Mouse (Mus musculus): ENCODE data around the gene Col15a1. TPM values are rescaled to one million over a fixed set of nuclear protein-coding genes. Genes with fewer than 3 reads are reported as not detected.

The Col15a1 gene
- polyA plus RNA-seq, 1 experiment from 2014 or later = 6.4 TPM

DNA sequence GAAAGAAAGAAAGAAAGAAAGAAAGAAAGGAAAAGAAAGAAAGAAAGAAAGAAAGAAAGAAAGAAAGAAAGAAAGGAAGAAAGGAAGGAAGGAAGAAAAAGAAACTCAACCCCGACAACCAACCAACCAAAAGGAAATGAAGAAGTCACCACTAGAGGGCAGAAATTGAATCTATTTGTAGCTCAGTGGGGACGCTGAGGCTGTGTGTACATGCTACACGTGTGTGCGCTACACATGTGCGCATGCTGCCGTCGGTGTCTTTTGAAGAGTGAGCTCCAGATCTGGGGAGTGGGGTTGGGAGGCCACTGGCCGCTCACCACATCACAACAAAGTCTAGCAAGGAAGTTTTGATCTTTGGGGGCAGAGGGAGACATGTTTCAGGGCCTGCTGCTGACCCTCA, 38.9 kb downstream of the Col15a1 start:
- Histone ChIP-seq H3K4me1 (peaks cover 30% of the 10 kb centered on the region), H3K27ac (replicated peaks) (no peak overlapping the region), H3K4me3 (no peak overlapping the region), H3K36me3 (no peaks in the 10 kb centered on the region), H3K9ac (no peak overlapping the region), H3K4me2 (no peak overlapping the region), H3K27me3 (replicated peaks) (no peaks in the 10 kb centered on the region), H3K9me3 (no peaks in the 10 kb centered on the region)
- 54% methylated on average over 8 of the region's 8 CpGs for WGBS
- no peak for ATAC-seq (ENCODE audit: extremely low read depth, insufficient number of reproducible peaks, low FRiP score, low TSS enrichment)

DNA sequence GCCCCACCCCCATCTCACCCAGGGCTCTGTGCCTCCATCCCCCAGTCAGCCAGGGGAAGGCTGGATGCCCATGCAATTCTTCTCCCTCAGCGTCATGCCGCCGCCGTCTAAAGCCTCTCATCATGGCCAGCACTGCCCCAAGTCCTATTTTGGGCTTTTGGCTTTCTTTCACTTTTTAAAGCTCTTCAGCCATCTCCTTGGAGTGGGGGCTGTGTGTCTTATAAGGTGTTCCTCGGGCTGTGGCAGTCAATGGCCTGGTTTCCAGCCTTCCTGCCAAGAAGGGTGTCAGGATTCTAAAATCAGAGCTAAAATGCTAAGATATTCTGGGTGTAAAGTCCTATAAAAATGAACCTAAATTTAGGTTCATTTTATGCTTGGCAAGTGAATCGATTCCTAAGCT, 39.6 kb downstream of the Col15a1 start:
- Histone ChIP-seq H3K36me3 (0 out of 2 replicates have a peak, but pooled peaks cover under 1% of the 10 kb centered on the region), H3K27me3 (replicated peaks) (no peaks in the 10 kb centered on the region), H3K4me1 (peaks cover 35% of the 10 kb centered on the region), H3K4me2 (no peak overlapping the region), H3K9ac (peak overlapping the region; percentile 33; the same call in 1 of the 2 replicates), H3K27ac (replicated peaks) (0 out of 2 replicates have a peak overlapping the region, but pooled peaks have one; percentile 29), H3K4me3 (no peak overlapping the region), H3K9me3 (peaks cover 2% of the 10 kb centered on the region; the same call in 1 of the 2 replicates)
- ATAC-seq (ENCODE audit: extremely low read depth, insufficient number of reproducible peaks, low FRiP score, low TSS enrichment) = no peak
- WGBS = 72% methylated on average over 6 of the region's 6 CpGs

DNA sequence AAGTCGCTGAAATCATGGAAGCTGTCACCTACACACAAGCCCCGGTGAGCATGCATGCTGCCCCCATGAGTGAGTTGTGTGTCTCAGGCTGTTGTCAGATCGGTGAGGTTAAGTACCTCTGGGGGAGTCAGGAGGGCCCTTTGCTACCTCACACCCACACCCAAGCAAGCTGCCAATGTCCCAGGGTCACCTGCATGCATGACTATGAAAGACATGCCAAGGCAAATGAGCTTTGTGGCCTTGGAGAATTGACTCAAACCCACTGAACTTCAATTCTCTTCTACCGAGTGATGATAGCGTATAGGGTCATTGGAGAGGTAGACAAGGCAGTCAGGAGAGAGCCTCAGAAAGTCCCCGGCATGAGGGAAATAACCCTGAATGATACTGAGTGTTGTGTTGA, 41.2 kb downstream of the Col15a1 start:
- H3K27me3 ChIP-seq (replicated peaks) = no peaks in the 10 kb centered on the region
- 82% methylated on average over 6 of the region's 6 CpGs for WGBS
- 0 out of 2 replicates have a peak, but pooled peaks cover 4% of the 10 kb centered on the region for H3K36me3 ChIP-seq
- no peak for ATAC-seq (ENCODE audit: extremely low read depth, insufficient number of reproducible peaks, low FRiP score, low TSS enrichment)
- H3K4me1 ChIP-seq = peaks cover 35% of the 10 kb centered on the region
- no peak overlapping the region for H3K4me3 ChIP-seq
- no peak overlapping the region for H3K9ac ChIP-seq
- H3K27ac ChIP-seq (replicated peaks) = no peak overlapping the region
- peaks cover 5% of the 10 kb centered on the region; the same call in 1 of the 2 replicates for H3K9me3 ChIP-seq
- H3K4me2 ChIP-seq = no peak overlapping the region

DNA sequence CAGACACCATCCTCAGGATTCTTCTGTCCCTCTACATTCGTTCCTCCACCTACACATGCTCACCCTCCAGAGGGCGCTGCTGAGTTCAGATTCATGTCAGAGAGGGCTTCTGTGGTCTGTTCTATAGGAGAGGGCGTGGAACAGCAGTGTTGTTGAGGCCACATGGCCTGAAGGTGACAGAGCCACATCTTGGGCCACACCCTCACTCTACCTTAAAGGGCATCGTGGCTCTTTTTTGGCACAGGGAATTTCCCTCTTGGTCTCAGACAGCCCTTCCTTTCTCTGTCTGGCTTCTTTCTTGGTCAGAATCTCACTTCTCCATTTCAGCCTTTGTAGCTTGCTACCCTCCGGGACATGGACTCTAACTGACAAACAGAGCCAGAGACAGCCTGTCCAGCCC, 43.1 kb downstream of the Col15a1 start:
- no peak overlapping the region for H3K9ac ChIP-seq
- WGBS = 29% methylated on average over 5 of the region's 5 CpGs
- ATAC-seq (ENCODE audit: extremely low read depth, insufficient number of reproducible peaks, low FRiP score, low TSS enrichment) = no peak
- 0 out of 2 replicates have a peak, but pooled peaks cover 4% of the 10 kb centered on the region for H3K36me3 ChIP-seq
- no peak overlapping the region for H3K4me3 ChIP-seq
- no peak overlapping the region for H3K4me2 ChIP-seq
- no peaks in the 10 kb centered on the region for H3K27me3 ChIP-seq (replicated peaks)
- H3K27ac ChIP-seq (replicated peaks) = 0 out of 2 replicates have a peak overlapping the region, but pooled peaks have one; percentile 38
- H3K4me1 ChIP-seq = peaks cover 35% of the 10 kb centered on the region
- H3K9me3 ChIP-seq = peaks cover 5% of the 10 kb centered on the region; the same call in 1 of the 2 replicates

DNA sequence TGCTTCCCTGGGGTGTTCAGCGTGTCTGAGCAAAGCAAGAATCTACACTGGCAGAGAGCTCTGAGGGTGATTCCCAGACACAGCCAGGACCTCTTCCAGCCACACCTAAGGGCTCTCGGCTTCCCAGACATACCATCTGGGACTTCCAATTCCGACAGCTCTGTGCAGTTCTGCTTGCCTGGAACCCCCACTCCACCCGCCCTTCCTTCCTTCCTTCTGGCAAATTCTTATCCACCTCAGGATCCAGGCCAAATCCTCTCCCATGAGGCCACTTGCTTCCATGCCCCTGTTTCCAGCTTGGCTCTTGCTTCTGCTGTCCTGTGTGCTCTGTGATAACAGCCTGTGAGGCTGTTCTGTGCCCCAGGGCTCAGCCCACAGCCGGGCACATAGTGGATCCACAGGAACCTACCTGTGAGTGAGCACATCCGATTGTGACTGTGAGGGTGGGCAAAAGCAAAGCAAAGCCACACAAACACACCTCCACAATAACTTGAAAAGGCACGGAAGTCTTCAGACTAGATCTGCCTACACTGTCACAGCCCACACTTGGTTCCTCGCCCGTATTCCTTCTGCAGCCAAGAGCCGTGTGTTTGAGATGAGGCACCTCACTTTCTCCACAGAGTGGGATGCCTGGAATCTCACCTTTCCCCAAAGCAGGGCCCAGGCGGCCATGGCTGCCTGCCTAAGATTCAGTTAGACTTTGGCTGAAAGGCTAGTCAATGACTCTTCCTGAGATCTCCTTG, 43.9 kb downstream of the Col15a1 start:
- H3K4me2 ChIP-seq = no peak overlapping the region

DNA sequence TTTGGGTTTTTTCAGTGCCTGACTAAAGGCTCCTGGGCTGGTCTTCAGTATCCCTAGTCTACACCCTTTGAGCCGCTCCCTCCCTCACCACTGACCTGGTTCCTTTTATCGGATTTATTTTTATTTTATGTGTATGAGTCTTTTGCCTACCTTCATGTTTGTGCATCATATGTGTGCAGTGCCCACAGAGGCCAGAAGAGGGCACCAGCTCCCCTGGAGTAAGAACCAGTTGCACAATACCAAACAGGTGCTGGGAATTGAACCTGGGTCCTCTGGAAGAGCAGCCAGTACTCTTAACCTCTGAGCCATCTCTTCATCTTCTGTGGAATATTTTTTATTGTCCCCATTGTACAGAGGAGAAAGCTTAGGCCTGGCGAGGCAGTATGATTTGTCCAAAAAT, 44.7 kb downstream of the Col15a1 start:
- H3K4me1 ChIP-seq = peaks cover 27% of the 10 kb centered on the region
- 83% methylated on average over 3 of the region's 3 CpGs for WGBS
- H3K36me3 ChIP-seq = 0 out of 2 replicates have a peak, but pooled peaks cover 4% of the 10 kb centered on the region
- H3K4me2 ChIP-seq = no peak overlapping the region
- no peak overlapping the region for H3K27ac ChIP-seq (replicated peaks)
- no peak for ATAC-seq (ENCODE audit: extremely low read depth, insufficient number of reproducible peaks, low FRiP score, low TSS enrichment)
- H3K27me3 ChIP-seq (replicated peaks) = no peaks in the 10 kb centered on the region
- H3K9me3 ChIP-seq = peaks cover 5% of the 10 kb centered on the region; the same call in 1 of the 2 replicates
- no peak overlapping the region for H3K9ac ChIP-seq
- no peak overlapping the region for H3K4me3 ChIP-seq

More for the DNA sequence above, 43.9 kb downstream of the Col15a1 start:
- ATAC-seq (ENCODE audit: extremely low read depth, insufficient number of reproducible peaks, low FRiP score, low TSS enrichment) = no peak
- H3K27ac ChIP-seq (replicated peaks) = peak overlapping the region; percentile 38; the same call in 1 of the 2 replicates
- 0 out of 2 replicates have a peak, but pooled peaks cover 4% of the 10 kb centered on the region for H3K36me3 ChIP-seq
- H3K9me3 ChIP-seq = peaks cover 5% of the 10 kb centered on the region; the same call in 1 of the 2 replicates
- WGBS = 69% methylated on average over 11 of the region's 11 CpGs
- H3K4me1 ChIP-seq = peaks cover 34% of the 10 kb centered on the region
- H3K4me3 ChIP-seq = no peak overlapping the region
- no peak overlapping the region for H3K9ac ChIP-seq
- no peaks in the 10 kb centered on the region for H3K27me3 ChIP-seq (replicated peaks)

DNA sequence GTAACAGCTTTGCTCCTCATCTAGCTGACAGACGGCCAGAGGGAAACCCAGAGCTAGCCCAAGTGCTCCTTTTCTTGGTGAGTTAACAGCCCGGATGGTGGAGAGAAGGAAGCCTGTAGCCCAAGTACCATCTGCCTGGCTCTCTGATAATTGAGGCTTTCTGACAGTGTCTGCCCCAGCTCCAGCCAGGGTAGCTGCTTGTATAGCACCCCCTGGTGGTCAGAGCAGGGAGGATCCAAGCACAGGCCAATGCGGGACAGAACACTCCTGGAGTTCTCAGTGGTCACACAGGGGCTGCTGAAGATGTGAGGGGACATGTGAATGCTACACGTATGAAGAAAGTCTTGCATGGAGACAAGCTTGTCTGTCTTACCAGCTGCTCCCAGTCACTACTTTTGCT, 47.7 kb downstream of the Col15a1 start:
- Histone ChIP-seq H3K4me1 (peaks cover 14% of the 10 kb centered on the region), H3K9ac (no peak overlapping the region), H3K27me3 (replicated peaks) (peaks cover 4% of the 10 kb centered on the region; the same call in 1 of the 2 replicates), H3K4me2 (no peak overlapping the region), H3K9me3 (peaks cover 5% of the 10 kb centered on the region; the same call in 1 of the 2 replicates), H3K36me3 (0 out of 2 replicates have a peak, but pooled peaks cover 4% of the 10 kb centered on the region), H3K27ac (replicated peaks) (no peak overlapping the region), H3K4me3 (no peak overlapping the region)
- no peak for ATAC-seq (ENCODE audit: extremely low read depth, insufficient number of reproducible peaks, low FRiP score, low TSS enrichment)
- 29% methylated on average over 4 of the region's 4 CpGs for WGBS

DNA sequence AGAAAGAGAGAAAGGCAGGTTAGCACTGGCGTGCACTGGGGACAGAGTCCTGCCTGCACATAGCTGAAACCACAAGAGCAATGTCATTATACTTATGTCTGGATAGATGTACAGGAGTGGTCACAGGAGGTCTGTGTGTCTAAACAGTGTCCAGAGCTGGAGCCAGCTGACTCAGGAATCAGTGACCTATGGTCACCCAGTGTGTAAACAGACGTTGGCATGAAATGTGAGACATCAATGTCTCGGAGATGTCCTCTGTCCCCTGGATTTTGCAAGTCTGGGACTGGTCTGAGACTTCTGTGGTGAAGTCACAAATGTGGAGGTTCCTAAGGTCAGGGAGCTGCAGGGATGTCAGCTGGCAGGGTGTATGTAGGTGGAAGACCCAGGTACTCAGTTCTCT, 50.2 kb downstream of the Col15a1 start:
- no peaks in the 10 kb centered on the region for H3K9me3 ChIP-seq
- WGBS = 56% methylated on average over 3 of the region's 3 CpGs
- no peak for ATAC-seq (ENCODE audit: extremely low read depth, insufficient number of reproducible peaks, low FRiP score, low TSS enrichment)
- no peak overlapping the region for H3K4me2 ChIP-seq
- no peak overlapping the region for H3K4me3 ChIP-seq
- H3K27ac ChIP-seq (replicated peaks) = no peak overlapping the region
- H3K4me1 ChIP-seq = peaks cover 2% of the 10 kb centered on the region; the same call in 1 of the 2 replicates
- peaks cover 4% of the 10 kb centered on the region; the same call in 1 of the 2 replicates for H3K27me3 ChIP-seq (replicated peaks)
- H3K9ac ChIP-seq = no peak overlapping the region
- no peaks in the 10 kb centered on the region for H3K36me3 ChIP-seq

DNA sequence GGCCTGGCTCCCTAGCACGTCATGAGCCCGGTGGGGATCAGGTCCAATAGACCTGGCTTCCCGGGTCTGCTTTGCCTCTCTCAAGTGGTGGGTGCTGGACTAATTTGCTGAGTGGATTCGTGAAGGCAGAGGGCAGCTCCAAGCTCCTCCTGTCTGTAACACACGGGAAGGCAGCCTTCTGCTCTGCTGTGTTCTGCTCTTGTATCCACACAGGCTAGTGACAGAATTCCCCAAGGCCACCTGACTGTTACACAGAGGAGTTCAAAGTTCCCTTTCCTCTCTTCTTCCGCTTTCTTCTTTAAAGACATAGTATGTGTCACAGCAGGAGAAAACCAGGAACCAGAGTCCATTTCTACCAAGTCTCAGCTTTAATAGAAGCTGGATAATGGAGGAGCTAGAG, 53.1 kb downstream of the Col15a1 start:
- H3K9ac ChIP-seq = no peak overlapping the region
- H3K27me3 ChIP-seq (replicated peaks) = peaks cover 4% of the 10 kb centered on the region; the same call in 1 of the 2 replicates
- ATAC-seq (ENCODE audit: extremely low read depth, insufficient number of reproducible peaks, low FRiP score, low TSS enrichment) = no peak
- no peaks in the 10 kb centered on the region for H3K36me3 ChIP-seq
- WGBS = 65% methylated on average over 6 of the region's 6 CpGs
- peaks cover 6% of the 10 kb centered on the region for H3K4me1 ChIP-seq
- no peak overlapping the region for H3K27ac ChIP-seq (replicated peaks)
- H3K4me2 ChIP-seq = no peak overlapping the region
- H3K9me3 ChIP-seq = no peaks in the 10 kb centered on the region
- H3K4me3 ChIP-seq = no peak overlapping the region

DNA sequence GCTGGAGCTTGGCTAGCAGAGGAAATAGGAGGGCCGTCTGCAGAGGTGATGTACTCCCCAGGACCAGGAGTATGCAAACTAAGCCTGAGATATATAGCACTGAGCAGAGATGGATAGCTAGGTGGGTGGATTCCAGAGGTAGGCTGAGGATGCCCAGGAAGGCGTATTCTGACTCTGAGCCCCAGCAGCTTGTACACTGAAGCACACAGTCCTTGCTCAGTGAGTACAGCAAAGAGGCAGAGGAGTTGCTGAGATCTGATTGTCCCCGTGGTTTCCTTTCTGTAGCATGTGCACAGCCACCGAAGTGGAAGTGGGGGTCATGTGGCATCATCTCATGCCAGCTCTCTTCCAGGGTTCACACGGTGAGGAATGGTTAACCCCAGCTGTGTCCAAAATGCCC, 54.0 kb downstream of the Col15a1 start:
- no peak for ATAC-seq (ENCODE audit: extremely low read depth, insufficient number of reproducible peaks, low FRiP score, low TSS enrichment)
- H3K36me3 ChIP-seq = no peaks in the 10 kb centered on the region
- no peak overlapping the region for H3K4me3 ChIP-seq
- 62% methylated on average over 5 of the region's 5 CpGs for WGBS
- peaks cover 4% of the 10 kb centered on the region; the same call in 1 of the 2 replicates for H3K27me3 ChIP-seq (replicated peaks)
- peaks cover 6% of the 10 kb centered on the region for H3K4me1 ChIP-seq
- H3K9me3 ChIP-seq = no peaks in the 10 kb centered on the region
- H3K9ac ChIP-seq = no peak overlapping the region
- no peak overlapping the region for H3K4me2 ChIP-seq
- no peak overlapping the region for H3K27ac ChIP-seq (replicated peaks)

DNA sequence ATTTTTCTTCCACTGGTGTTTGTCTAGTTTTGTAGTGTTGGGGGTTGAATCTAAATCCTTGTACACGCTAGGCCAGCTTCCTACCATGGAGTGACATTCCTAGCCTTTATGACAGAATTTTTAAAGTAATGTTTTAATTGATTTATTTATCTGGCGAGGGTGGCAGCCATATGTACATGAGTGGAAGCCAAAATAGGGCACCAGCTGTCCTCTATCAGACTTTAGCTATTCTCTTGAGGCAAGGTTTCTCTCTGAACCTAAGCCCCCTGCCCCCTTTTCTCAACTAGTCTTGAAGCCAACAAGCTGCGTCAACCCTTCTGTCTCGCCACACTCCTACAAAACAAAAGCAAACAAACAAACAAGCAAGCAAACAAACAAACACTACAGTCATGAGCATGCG, 57.6 kb downstream of the Col15a1 start:
- H3K9me3 ChIP-seq = no peaks in the 10 kb centered on the region
- H3K9ac ChIP-seq = no peak overlapping the region
- 74% methylated on average over 5 of the region's 5 CpGs for WGBS
- no peak overlapping the region for H3K4me2 ChIP-seq
- no peak overlapping the region for H3K27ac ChIP-seq (replicated peaks)
- H3K4me3 ChIP-seq = no peak overlapping the region
- H3K4me1 ChIP-seq = peaks cover 6% of the 10 kb centered on the region
- no peak for ATAC-seq (ENCODE audit: extremely low read depth, insufficient number of reproducible peaks, low FRiP score, low TSS enrichment)
- no peaks in the 10 kb centered on the region for H3K36me3 ChIP-seq
- no peaks in the 10 kb centered on the region for H3K27me3 ChIP-seq (replicated peaks)

Data from heart, embryonic 13.5 days (tissue).